8 mouse cellular contexts compared by ENCODE assay signal in the genomic region with DNA sequence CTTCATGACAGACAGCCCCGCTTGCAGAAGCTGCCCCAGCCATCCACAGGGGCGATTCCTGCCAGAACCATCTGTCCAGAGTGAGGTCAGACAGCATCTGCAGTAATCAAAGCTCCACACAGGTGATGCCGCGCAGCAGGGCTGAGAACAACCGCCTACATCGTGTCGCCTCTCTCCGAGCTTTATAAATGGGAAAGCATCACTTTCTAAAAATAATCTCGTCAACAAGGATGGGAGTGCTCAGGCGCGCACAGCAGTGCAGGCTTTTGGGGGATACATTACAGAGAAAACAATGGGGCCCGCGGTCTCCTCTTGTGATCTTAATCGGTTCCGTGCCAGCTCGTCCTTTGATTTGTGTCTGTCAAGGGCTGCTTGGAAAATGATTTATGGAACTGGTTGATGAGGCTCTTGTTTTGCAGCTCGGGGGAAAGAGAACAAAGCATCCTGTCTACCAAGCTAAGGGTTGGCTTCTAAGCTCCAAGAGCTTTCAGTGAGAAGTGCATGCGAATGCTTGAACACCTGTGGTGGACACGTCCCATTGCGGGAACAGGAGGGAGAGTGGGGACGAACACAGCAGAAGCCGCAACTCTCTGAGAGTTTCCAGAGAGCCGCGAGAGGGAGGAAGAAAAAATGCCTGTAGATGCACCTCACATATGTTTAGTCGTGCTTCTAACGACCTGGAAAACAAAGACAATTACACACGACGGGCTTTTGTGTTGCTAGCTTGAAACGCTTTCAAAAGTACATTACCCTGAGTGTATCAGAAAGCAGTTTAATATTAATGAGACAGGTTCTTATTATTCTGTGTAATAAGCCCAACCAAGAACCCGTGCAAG. TPM values are rescaled to one million over a fixed set of nuclear protein-coding genes. Genes with fewer than 3 reads are reported as not detected.
DNase-seq lines count a peak whose midpoint lies in the region; ATAC-seq lines count a peak whose summit lies in the region.

No protein-coding gene starts in this region.

- H3K27me3 ChIP-seq in heart, embryonic 14.5 days (ENCODE audit: control insufficient read depth, insufficient read depth, low read length) = no peaks in the 10 kb centered on the region
- no peaks in the 10 kb centered on the region for H3K27me3 ChIP-seq in forebrain, embryonic 15.5 days

- peaks cover 13 to 21% of the 10 kb centered on the region in 2 experiments for H3K4me1 ChIP-seq in heart, embryonic 14.5 days (ENCODE audit: control insufficient read depth in 2 of 2, insufficient read depth in 2 of 2, low read length in 2 of 2)
- peaks cover 38% of the 10 kb centered on the region for H3K4me1 ChIP-seq in forebrain, embryonic 15.5 days

- peak overlapping the region; percentile 14 to 20; a peak in 3 of 4 replicates for H3K4me3 ChIP-seq in heart, embryonic 14.5 days (ENCODE audit: control insufficient read depth in 1 of 2, insufficient read depth in 1 of 2, low read depth in 1 of 2, low read length in 2 of 2)
- H3K4me3 ChIP-seq in forebrain, embryonic 15.5 days = peak overlapping the region; percentile 22

- WGBS in heart, embryonic 14.5 days = 19% methylated on average over 30 of the region's 30 CpGs
- WGBS in forebrain, embryonic 15.5 days = 3% methylated on average over 30 of the region's 30 CpGs

- peak overlapping the region; percentile 64 for H3K4me2 ChIP-seq in heart, embryonic 14.5 days (ENCODE audit: low read length)
- H3K4me2 ChIP-seq in forebrain, embryonic 15.5 days (replicated peaks) = peak overlapping the region; percentile 40

- H3K9ac ChIP-seq in heart, embryonic 14.5 days (ENCODE audit: low read length) = peak overlapping the region; percentile 27; the same call in 1 of the 2 replicates
- peak overlapping the region; percentile 31 for H3K9ac ChIP-seq in forebrain, embryonic 15.5 days (replicated peaks)

- H3K36me3 ChIP-seq in heart, embryonic 14.5 days (ENCODE audit: control insufficient read depth, insufficient read depth, low read length) = no peaks in the 10 kb centered on the region
- no peaks in the 10 kb centered on the region for H3K36me3 ChIP-seq in forebrain, embryonic 15.5 days

- no peak for DNase-seq in heart, adult 9 months (ENCODE audit: low spot score in 2 of 2)
- peak; percentile 37 for DNase-seq in ZHBTc4 (ENCODE audit: low read depth, low spot score)
- peak; percentile 68 for DNase-seq in mesoderm, embryonic 11.5 days (ENCODE audit: low read depth, low spot score)
- DNase-seq in B cell, adult 2 months = no peak
- no peak for DNase-seq in T-cell, adult 2 months (ENCODE audit: low spot score)
- DNase-seq in spleen, postnatal 14 days (ENCODE audit: low spot score in 2 of 2) = no peak

- 0 out of 2 replicates have a peak, but pooled peaks cover 2% of the 10 kb centered on the region for H3K9me3 ChIP-seq in heart, embryonic 14.5 days (ENCODE audit: control insufficient read depth, low read length)
- H3K9me3 ChIP-seq in forebrain, embryonic 15.5 days = no peaks in the 10 kb centered on the region

- no peak overlapping the region for H3K27ac ChIP-seq in heart, embryonic 14.5 days (replicated peaks in 1 of 2; ENCODE audit: control insufficient read depth in 1 of 2, insufficient read depth in 1 of 2, low read depth in 2 of 2, low read length in 2 of 2)
- H3K27ac ChIP-seq in forebrain, embryonic 15.5 days (replicated peaks) = peak overlapping the region; percentile 79

- no peak for ATAC-seq in heart, embryonic 14.5 days (ENCODE audit: insufficient number of reproducible peaks, insufficient read depth, low FRiP score, low read depth)
- peak; percentile 35; the same call in 1 of the 2 replicates for ATAC-seq in forebrain, embryonic 15.5 days (replicated peaks)

RNA-seq across cellular contexts. Expression of a gene that starts 44.2 kb away (rescaled TPM):
- 6.8 and 7.4 TPM in 2 replicates for polyA plus RNA-seq in heart, embryonic 14.5 days (2014; fragmentation: Nextera tagmentation; extraction: Ambion mirVana)
- polyA plus RNA-seq in forebrain, embryonic 15.5 days (2015; fragmentation: Nextera tagmentation; extraction: Ambion mirVana) = 11.6 and 12.8 TPM in 2 replicates

Comparison
In these comparisons a context has a peak if more than half of its experiments do, and no peak if none do; other contexts are left out.
1. DNase-seq: peak in ZHBTc4 (single experiment) and mesoderm, embryonic 11.5 days (single experiment); none in heart, adult 9 months (0 of 2), B cell, adult 2 months (0 of 2), T-cell, adult 2 months (single experiment) and spleen, postnatal 14 days (0 of 2).